Mouse (Mus musculus) adrenal gland, postnatal 14 days (tissue): ENCODE data around the gene Vmp1. TPM values are rescaled to one million over a fixed set of nuclear protein-coding genes. Genes with fewer than 3 reads are reported as not detected.
A peak's percentile ranks its signal among the peaks of the same experiment; 100 is the strongest.

ENCODE experiments used
- DNase-seq: peaks from one replicate; pipeline ENCODE4 v3.0.0; 2021; ENCODE audit warnings: mixed read lengths
- total RNA-seq: library from RNA; stranded (reverse); gene quantifications from 2 replicates; pipeline ENCODE4 v1.2.3, GENCODE M21; 2021

Vmp1 gene
- total RNA-seq, 1 experiment from 2014 or later: 119 TPM

GRCm38 (mm10) chr11:86583990-86584897 lies 99.4 kb downstream of the Vmp1 start:
- no peak for DNase-seq

- DNase-seq: no peak
These were observed 100.3 kb downstream of the Vmp1 start for GRCm38 (mm10) chr11:86583313-86583825.

- no peak for DNase-seq
These were observed 100.9 kb downstream of the Vmp1 start for GRCm38 (mm10) chr11:86582543-86583260.

GRCm38 (mm10) chr11:86581943-86582542 lies 101.6 kb downstream of the Vmp1 start:
- no peak for DNase-seq

- peak; percentile 36 for DNase-seq
These were observed 102.3 kb downstream of the Vmp1 start for GRCm38 (mm10) chr11:86581250-86581753.

GRCm38 (mm10) chr11:86580319-86581113 lies 103.1 kb downstream of the Vmp1 start:
- DNase-seq: peak; percentile 35

GRCm38 (mm10) chr11:86579731-86580318 lies 103.8 kb downstream of the Vmp1 start:
- no peak for DNase-seq

GRCm38 (mm10) chr11:86578809-86579730 lies 104.6 kb downstream of the Vmp1 start:
- DNase-seq: peak; percentile 81

- no peak for DNase-seq
These were observed 105.4 kb downstream of the Vmp1 start for GRCm38 (mm10) chr11:86578106-86578808.

- peak; percentile 55 for DNase-seq
These were observed 106.4 kb downstream of the Vmp1 start for GRCm38 (mm10) chr11:86577231-86577630.

GRCm38 (mm10) chr11:86575632-86576378 lies 107.8 kb downstream of the Vmp1 start:
- DNase-seq: no peak

GRCm38 (mm10) chr11:86574408-86574807 lies 109.2 kb downstream of the Vmp1 start:
- no peak for DNase-seq

GRCm38 (mm10) chr11:86573646-86574231 lies 109.9 kb downstream of the Vmp1 start:
- no peak for DNase-seq

GRCm38 (mm10) chr11:86572623-86573022 lies 111.0 kb downstream of the Vmp1 start:
- DNase-seq: no peak

- no peak for DNase-seq
These were observed 111.8 kb downstream of the Vmp1 start for GRCm38 (mm10) chr11:86571871-86572270.

GRCm38 (mm10) chr11:86571047-86571855 lies 112.4 kb downstream of the Vmp1 start:
- DNase-seq: no peak

- DNase-seq: peak; percentile 64
These were observed 113.3 kb downstream of the Vmp1 start for GRCm38 (mm10) chr11:86570261-86570746.
